Mouse (Mus musculus): ENCODE measurements around the gene Ikbip.

The Ikbip gene

DNA sequence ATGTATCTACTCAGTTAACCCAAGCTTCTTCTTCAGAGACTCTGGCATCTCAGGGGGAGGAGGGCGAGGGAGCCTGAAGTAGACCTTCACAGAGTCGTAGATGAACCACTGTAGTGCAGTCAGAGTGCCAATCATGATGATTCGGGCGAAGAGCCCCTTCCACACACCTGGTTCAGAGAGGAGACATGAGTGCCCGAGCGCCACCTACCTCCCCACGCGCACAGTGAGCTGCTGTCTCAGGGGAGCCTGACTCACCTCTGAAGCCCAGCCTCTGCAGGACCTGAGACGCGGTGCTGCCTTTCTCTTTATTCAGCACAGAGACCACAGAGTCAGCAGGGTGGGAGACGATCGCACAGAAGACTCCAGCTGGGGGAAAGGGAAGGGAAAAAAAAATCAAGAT is 34.2 kb downstream of the Ikbip start:
- no peak for DNase-seq (ENCODE audit: low read depth, low spot score)

DNA sequence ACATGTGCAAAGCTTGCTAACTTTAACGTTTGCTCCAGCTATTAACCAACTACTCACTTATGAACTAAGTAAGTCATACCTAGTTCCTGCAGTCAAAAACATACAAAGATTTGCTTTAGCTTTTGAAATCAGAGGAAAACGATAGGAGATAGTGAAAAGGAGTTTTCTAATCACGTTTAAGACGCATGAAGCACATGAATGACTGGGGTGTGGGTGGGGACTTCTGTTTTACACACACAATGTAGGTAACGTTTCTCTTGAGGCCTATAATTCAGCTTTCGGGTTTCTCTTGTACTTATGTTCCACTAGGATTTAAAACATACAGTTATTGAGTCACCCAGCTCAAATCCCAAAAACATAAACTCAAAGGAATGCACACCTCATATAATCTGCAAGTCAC is 39.9 kb downstream of the Ikbip start:
- DNase-seq (ENCODE audit: low read depth, low spot score), result no peak

DNA sequence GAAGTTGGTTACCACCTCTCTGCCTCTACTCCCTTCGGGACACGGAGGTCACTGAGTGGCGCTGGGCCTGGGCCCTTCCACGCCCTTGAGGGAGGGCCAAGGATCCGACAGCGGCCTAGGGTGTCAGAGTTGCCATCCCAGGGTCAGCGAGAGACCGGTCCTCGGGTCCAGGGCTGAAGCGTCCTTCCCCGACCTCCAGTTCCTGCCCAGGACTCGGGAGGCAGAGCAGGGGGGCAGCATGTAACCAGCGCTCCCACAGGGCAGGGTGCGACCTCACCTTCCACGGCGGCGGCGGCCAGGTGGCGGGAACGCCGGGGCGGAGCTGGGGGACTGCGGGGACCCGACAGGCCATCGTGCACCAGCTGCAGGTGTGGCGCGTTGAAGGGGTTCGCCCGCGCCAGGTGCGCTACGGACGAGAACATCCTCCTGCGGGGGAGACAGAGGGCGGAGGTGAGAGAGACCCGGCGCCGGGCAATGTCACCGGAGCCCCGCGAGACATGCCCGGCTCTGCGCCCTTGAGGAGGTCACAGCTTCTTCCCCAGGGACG is 40.6 kb downstream of the Ikbip start:
- no peak for DNase-seq (ENCODE audit: low read depth, low spot score)

GRCm38 (mm10) chr10:91123828-91124822 is 41.4 kb downstream of the Ikbip start, which contains the start of gene Slc25a3:
Slc25a3 (minus strand) TSS chr10:91124059.
- peak; percentile 98 for DNase-seq (ENCODE audit: low read depth, low spot score)

DNA sequence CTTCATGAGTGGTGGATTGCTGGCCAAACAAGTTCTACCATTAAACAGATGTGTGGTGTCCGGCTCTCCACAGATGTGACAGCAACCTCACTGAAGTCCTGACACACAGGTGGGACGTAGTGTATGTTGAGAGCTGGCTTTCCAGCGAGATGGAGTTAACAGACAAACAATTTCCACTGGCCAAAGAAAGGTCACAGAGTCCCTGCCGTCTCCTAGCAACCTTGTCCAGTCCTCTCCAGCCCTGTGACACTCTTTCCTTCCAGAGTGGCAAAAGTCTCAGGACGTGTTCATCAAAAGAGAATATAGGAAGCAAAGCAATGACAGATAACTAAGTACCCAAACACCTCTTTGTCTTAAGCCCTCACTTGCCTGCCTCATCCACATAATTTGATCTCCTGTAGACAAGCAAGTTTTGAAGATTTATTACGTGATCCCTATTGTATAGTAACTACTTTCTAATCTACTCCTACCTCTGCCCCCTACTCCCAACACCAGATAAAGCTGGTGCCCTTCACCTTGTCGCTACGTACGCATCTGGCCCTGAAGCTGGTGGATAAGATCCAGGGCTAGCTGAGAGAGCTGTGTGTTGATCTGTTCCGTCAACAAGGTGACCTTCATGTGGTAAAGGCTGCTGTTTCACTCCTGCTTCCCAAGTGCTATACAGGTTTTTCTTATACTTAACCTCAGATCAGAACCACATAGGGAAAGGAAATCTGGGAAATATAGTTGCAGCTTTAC is 44.0 kb downstream of the Ikbip start:
- DNase-seq (ENCODE audit: low read depth, low spot score), result no peak

DNA sequence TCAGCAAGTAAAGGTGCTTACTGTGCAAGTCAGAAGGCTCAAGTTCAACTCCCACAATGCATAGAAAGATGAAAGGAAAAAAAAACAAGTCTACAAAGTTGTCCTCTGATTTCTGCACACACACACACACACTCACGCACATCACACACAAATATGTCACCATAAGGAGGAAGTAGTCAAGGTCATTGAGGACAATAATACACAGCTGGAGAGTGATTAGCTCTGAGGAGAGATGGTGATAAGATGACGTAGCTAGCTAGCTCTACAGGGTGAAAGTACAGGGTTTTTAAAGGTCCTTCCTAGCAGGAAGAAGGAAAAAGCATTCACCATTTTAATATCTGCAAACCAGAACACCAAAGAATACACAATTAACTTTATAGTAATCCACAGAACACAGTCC is 44.7 kb downstream of the Ikbip start:
- DNase-seq (ENCODE audit: low read depth, low spot score), result no peak

- DNase-seq (ENCODE audit: low read depth, low spot score), result no peak
Measured at GRCm38 (mm10) chr10:91128551-91129160, 45.9 kb downstream of the Ikbip start.

DNA sequence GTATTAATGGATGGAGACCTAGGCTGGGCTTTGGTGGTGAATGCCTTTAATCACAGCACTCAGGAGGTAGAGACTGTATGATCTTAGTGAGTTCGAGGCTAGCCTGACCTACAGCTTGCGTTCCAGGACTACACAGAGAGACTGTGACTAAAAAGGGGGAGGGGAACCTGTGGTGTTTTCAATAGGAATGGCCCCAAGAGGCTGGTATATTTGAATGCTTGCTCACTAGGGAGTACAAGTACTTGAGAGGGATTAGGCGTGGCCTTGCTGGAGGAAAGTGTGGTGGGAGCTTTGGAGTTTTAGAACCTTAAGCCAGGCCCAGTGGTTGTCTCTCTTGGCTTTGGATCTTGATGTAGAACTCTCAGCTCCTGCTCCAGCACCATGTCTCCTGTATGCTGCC is 48.1 kb downstream of the Ikbip start:
- no peak for DNase-seq (ENCODE audit: low read depth, low spot score)

DNA sequence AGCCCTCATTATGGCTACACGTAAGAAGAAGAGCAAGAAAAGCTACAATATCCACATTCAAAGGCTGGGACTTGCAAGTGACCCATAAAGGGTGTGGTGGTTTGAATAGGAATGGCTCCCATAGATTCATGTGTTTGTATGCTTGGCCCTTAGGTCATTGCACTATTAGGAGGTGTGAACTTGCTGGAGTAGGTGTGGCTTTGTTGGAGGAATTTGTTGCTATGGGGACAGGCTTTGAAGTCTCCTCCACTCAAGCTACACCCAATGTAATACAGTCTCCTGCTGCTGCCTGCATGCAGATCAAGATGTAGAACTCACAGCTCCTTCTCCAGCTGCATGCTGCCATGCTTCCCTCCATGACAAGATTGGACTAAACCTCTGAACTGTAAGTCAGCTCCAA is 48.8 kb downstream of the Ikbip start:
- no peak for DNase-seq (ENCODE audit: low read depth, low spot score)

- no peak for DNase-seq (ENCODE audit: low read depth, low spot score)
Measured at GRCm38 (mm10) chr10:91135302-91135972, 52.7 kb downstream of the Ikbip start.

- DNase-seq (ENCODE audit: low read depth, low spot score), result no peak
Measured at GRCm38 (mm10) chr10:91137400-91137799, 54.7 kb downstream of the Ikbip start.

- DNase-seq (ENCODE audit: low read depth, low spot score), result no peak
Measured at GRCm38 (mm10) chr10:91138317-91138716, 55.6 kb downstream of the Ikbip start.

GRCm38 (mm10) chr10:91139148-91139766 is 56.5 kb downstream of the Ikbip start:
- DNase-seq (ENCODE audit: low read depth, low spot score), result no peak

- no peak for DNase-seq (ENCODE audit: low read depth, low spot score)
Measured at GRCm38 (mm10) chr10:91141564-91141963, 58.8 kb downstream of the Ikbip start.

DNA sequence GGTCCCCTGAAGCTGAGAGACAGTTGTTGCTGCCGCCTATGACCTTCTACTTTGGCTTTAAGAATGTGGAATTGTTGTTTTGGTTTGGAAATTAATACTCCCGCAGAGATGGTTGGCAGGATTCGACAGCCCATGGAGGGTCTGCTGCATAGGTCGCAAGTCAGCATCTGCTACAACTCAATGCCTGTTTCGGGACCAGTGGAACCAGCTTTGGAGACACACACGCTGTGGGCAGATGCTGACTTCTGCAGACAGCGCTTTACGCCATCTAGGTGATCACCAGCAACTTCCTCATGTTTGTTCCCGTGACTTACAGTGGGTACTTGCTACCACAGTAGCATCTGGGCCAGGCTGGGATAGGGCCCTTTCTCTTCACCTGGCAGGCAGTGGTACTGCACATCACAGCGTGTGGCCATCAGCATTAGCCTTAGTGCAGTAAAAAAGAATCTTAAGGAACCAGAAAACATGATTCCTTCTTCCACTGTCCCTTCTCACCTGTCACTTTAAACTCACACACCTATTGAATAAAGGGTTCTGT is 60.0 kb downstream of the Ikbip start:
- no peak for DNase-seq (ENCODE audit: low read depth, low spot score)

DNA sequence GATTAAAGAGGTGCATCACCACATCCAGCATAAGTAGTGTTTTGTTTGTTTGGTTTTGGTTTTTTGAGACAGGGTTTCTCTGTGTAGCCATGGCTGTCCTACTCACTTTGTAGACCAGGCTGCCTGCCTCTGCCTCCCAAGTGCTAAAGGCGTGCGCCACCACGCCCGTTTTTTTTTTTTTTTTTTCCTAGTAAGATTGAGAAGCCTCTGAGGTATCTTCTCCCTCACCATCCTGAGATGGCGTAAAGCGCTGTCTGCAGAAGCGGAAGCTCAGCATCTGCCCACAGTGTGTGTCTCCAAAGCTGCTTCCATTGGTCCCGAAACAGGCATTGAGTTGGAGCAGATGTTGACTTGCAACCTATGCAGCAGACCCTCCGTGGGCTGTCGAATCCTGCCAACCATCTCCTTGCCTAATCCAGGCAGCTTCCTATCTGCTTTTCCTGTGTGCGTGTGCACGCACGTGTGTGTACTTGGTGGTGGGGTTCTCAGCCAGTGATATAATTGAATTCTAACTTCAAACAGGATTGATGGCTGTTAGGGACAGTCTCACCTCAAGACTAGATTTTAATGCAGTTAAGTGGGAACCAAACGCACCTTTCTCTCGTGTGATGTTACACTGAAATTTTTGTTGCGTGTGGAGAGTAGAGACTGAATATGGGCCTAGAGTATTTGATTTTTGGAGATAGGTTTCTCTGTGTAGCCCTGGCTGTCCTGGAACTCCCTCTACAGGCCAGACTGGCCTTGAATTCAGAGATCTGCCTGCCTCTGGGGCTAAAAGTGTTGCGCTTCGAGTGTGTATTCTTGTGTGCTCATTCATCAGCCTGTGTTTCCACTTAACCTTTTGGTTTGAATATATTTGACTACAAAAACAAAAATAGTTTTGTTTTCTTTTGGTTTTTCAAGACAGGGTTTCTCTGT is 60.8 kb downstream of the Ikbip start:
- no peak for DNase-seq (ENCODE audit: low read depth, low spot score)

DNA sequence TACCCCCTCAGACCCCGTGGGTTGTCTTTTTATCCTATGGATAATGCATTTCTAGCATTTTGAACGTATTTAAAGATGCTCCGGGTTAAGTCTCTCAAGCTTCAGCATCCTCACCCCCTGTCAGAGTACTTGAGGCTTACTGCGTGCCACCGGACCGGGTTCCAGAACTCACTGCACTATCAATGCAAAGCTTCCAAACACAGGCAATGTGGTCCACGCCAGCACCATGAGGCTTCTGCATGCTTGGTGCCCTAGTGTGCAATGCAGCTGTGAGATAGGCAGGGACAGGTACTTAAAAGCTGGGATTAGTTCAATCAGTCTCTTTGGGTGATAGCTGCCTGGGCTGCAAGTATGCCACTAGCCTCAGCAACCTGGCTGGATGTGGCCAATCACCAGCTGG is 62.7 kb downstream of the Ikbip start:
- no peak for DNase-seq (ENCODE audit: low read depth, low spot score)

Data from WW6 (cell line).